Mouse (Mus musculus) ovary, postnatal 10 days (tissue): Measurements from ENCODE around the gene Slc35b2.

Experiments used
- DNase-seq: peaks from one replicate; pipeline ENCODE4 v3.0.0; 2022; ENCODE audit warnings: low spot score

The Slc35b2 gene

GRCm38 (mm10) chr17:45599446-45600242 lies 36.0 kb downstream of the Slc35b2 start, which contains the start of gene Slc29a1:
Gene Slc29a1 (minus strand): TSS chr17:45599606.
- DNase-seq: no peak

DNA sequence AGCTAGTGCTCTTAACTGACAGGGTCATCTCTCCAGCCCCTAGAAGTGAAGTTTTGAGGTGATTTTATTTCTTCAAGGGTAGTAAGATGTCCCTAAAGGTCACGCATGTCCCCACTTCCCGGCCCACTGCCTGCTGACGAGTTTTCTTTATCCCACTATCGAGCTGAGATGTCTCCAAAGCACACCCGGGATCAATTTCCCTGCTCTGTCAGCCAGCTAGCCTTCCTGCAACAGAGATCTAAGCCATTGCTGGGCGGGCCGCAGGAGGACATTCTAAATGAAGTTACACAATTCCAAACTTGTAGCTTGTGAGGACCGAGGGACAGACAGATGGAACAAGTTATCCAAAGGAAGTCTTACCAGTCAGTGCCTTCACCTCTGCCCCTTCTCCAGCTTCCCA lies 36.6 kb downstream of the Slc35b2 start:
- no peak for DNase-seq

GRCm38 (mm10) chr17:45601325-45601724 lies 37.7 kb downstream of the Slc35b2 start:
- DNase-seq: no peak

GRCm38 (mm10) chr17:45601877-45602304 lies 38.2 kb downstream of the Slc35b2 start, which contains the start of gene Mymx:
Gene Mymx (minus strand): TSS chr17:45602102.
- DNase-seq: no peak

DNA sequence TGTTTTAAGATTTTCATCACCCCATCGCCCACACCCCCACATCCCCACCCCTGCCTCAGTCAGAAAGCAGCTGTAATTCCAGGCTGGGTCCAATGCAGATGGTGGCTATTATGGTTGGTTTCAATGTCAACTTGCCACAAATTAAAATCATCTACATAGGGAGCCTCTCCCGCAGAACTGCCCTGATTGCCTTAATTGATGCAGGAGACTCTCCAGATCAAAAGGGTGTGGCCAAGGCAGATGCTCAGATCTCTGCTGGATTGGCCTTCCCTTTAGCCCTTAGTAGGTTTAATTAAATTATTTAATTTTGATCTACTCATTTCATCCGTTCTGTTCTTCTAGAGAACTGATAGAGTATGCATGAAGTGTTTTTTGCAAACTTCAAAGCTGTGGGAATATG lies 39.3 kb downstream of the Slc35b2 start:
- DNase-seq: no peak

GRCm38 (mm10) chr17:45606992-45607879 lies 43.6 kb downstream of the Slc35b2 start:
- DNase-seq: no peak

- no peak for DNase-seq
These were observed 44.7 kb downstream of the Slc35b2 start for GRCm38 (mm10) chr17:45608396-45608795.

- DNase-seq: no peak
These were observed 46.6 kb downstream of the Slc35b2 start for GRCm38 (mm10) chr17:45610144-45610866.

DNA sequence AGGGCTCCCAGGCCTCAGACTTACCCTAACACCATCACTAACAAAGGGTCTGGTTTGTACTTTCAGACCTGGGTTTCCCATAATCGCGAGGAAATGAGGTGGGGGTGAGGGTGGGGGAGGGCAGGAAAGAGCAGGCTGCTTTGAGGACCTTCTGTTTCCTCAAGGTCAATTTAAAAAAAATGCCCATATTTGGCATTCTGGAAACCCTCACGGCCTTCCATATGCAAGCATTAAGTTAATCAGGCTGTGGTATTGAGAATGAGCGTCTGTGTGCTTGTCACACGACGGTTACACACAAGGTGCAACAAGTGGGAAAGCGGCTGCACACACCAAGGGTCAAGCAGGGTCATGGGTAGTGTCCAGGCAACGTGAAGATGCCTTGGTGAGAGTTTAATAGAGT lies 48.3 kb downstream of the Slc35b2 start:
- no peak for DNase-seq

DNA sequence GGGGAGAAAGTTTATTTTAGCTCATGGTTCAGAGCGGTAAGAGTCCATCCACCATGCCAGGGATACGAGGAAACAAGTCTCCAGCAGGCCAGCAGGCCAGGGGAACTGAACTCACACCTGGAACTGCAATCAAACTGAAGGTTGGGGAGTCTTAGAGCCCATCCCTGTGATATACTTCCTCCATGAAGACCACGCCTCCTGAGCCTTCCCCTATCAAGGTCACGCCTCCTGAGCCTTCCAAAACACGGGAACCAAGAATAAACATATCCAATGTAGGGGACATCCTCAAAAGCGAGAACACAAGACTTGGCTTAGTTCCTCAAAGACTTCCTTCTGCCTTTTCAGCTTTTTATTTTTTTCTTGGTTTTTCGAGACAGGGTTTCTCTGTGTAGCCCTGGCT lies 49.2 kb downstream of the Slc35b2 start:
- DNase-seq: no peak

- DNase-seq: no peak
These were observed 52.5 kb downstream of the Slc35b2 start for GRCm38 (mm10) chr17:45616046-45616650.

- DNase-seq: no peak
These were observed 53.0 kb downstream of the Slc35b2 start for GRCm38 (mm10) chr17:45616679-45617078.
